Mouse (Mus musculus) stomach, adult 2 months (tissue): Measurements from ENCODE around the gene Ankrd34b. TPM values are rescaled to one million over a fixed set of nuclear protein-coding genes. Genes with fewer than 3 reads are reported as not detected.

Experiments
- polyA plus RNA-seq: library from polyadenylated mRNA; depleted of rRNA; stranded (reverse); fragments of >200 nt; gene quantifications from 2 replicates; pipeline ENCODE4 v1.2.3, GENCODE M21; 2012; rRNA removed

The Ankrd34b gene
- not detected in 2 replicates for polyA plus RNA-seq

GRCm38 (mm10) chr13:92425758-92426264 is at the start of gene Ankrd34b:
TSS of gene Ankrd34b (plus strand) at chr13:92425896.

GRCm38 (mm10) chr13:92483852-92484463 is 58.3 kb downstream of the Ankrd34b start, which contains the start of gene Fam151b:
TSS of gene Fam151b (minus strand) at chr13:92484015.

Other genes with a start within 250 kb of the Ankrd34b start
- gene Gm20379, start 119.9 kb upstream of the Ankrd34b start, polyA plus RNA-seq: not detected in 2 replicates
- 0.11 and 0.20 TPM in 2 replicates for gene Dhfr, start 71.2 kb upstream of the Ankrd34b start, polyA plus RNA-seq
- 0.69 and 0.81 TPM in 2 replicates for gene Msh3, start 70.9 kb upstream of the Ankrd34b start, polyA plus RNA-seq
- gene Fam151b, start 58.1 kb downstream of the Ankrd34b start, polyA plus RNA-seq: 0.19 and 0.85 TPM in 2 replicates
- gene Zfyve16, start 105.0 kb downstream of the Ankrd34b start, polyA plus RNA-seq: 0.33 and 0.35 TPM in 2 replicates
- 0.06 TPM in 1 of 2 replicates, not detected in the other for gene Spz1, start 150.3 kb downstream of the Ankrd34b start, polyA plus RNA-seq
- gene Serinc5, start 185.2 kb downstream of the Ankrd34b start, polyA plus RNA-seq: 6.6 and 10.5 TPM in 2 replicates